Mouse (Mus musculus): ENCODE results near the gene Supt20.

- TF ChIP-seq CTCF (IDR thresholded peaks at IDR 0.05; ENCODE audit: insufficient read depth, low read length) (no peak), POLR2A (IDR thresholded peaks at IDR 0.05; ENCODE audit: borderline replicate concordance, extremely low read depth, low read depth, low read length) (no peak)
Measured at GRCm38 (mm10) chr3:54672557-54673529, 19.8 kb upstream of the Supt20 start.

Data from lung, adult 2 months (tissue).